17 mouse cellular contexts compared by ENCODE assay signal in genomic region chr2:4551866-4552265, GRCm38 (mm10).
DNase-seq lines count a peak whose midpoint lies in the region; ATAC-seq and TF ChIP-seq lines count a peak whose summit lies in the region.
"Had no signal": no experiment of that assay in that cellular context is flagged by ENCODE, and none has a peak within 500 bp of the region (broad histone marks: within the 10 kb centered on the region; RNA-seq: fewer than 3 reads in every experiment).

No protein-coding gene starts in this region.

- H3K27me3 ChIP-seq in forebrain, embryonic 11.5 days (ENCODE audit: control insufficient read depth, insufficient read depth, low read length) = no peaks in the 10 kb centered on the region
- H3K27me3 ChIP-seq in forebrain, embryonic 12.5 days = no peaks in the 10 kb centered on the region
- H3K27me3 ChIP-seq in limb, embryonic 12.5 days = no peaks in the 10 kb centered on the region
- H3K27me3 ChIP-seq in limb, embryonic 10.5 days (ENCODE audit: low read depth, poor library complexity, severe bottlenecking) = no peaks in the 10 kb centered on the region
- no peaks in the 10 kb centered on the region for H3K27me3 ChIP-seq in MEL (ENCODE audit: control insufficient read depth in 1 of 2, insufficient read depth in 2 of 2, low read length in 2 of 2)
- H3K27me3 ChIP-seq in embryonic facial prominence, embryonic 15.5 days = no peaks in the 10 kb centered on the region
- H3K27me3 ChIP-seq: CH12.LX; embryonic facial prominence, embryonic 13.5 days; limb, embryonic 13.5 days had no signal

- 83% methylated on average over 2 of the region's 2 CpGs for WGBS in forebrain, embryonic 11.5 days
- WGBS in forebrain, embryonic 12.5 days = 86% methylated on average over 2 of the region's 2 CpGs
- WGBS in limb, embryonic 12.5 days = 69% methylated on average over 2 of the region's 2 CpGs
- 76% methylated on average over 2 of the region's 2 CpGs for WGBS in limb, embryonic 10.5 days
- 71% methylated on average over 2 of the region's 2 CpGs for WGBS in embryonic facial prominence, embryonic 15.5 days

- no peak overlapping the region for H3K4me2 ChIP-seq in forebrain, embryonic 11.5 days (ENCODE audit: low read depth, low read length, severe bottlenecking)
- H3K4me2 ChIP-seq in forebrain, embryonic 12.5 days = no peak overlapping the region
- H3K4me2 ChIP-seq in limb, embryonic 12.5 days = no peak overlapping the region
- no peak overlapping the region for H3K4me2 ChIP-seq in embryonic facial prominence, embryonic 15.5 days (replicated peaks)
- H3K4me2 ChIP-seq: embryonic facial prominence, embryonic 13.5 days; limb, embryonic 13.5 days had no signal

- H3K4me3 ChIP-seq in forebrain, embryonic 11.5 days (ENCODE audit: low read depth, low read length) = no peak overlapping the region
- no peak overlapping the region for H3K4me3 ChIP-seq in forebrain, embryonic 12.5 days (replicated peaks)
- H3K4me3 ChIP-seq in limb, embryonic 12.5 days (replicated peaks) = no peak overlapping the region
- no peak overlapping the region for H3K4me3 ChIP-seq in limb, embryonic 10.5 days
- H3K4me3 ChIP-seq in MEL (ENCODE audit: control insufficient read depth in 1 of 2, insufficient read depth in 1 of 2, low read depth in 2 of 2, low read length in 2 of 2) = no peak overlapping the region
- no peak overlapping the region for H3K4me3 ChIP-seq in embryonic facial prominence, embryonic 15.5 days (replicated peaks)
- H3K4me3 ChIP-seq: embryonic facial prominence, embryonic 13.5 days; limb, embryonic 13.5 days; megakaryocyte, embryonic 14.5 days had no signal

- TF ChIP-seq RAD21 in MEL (IDR thresholded peaks at IDR 0.05; ENCODE audit: low read depth, low read length) = no peak

- no peaks in the 10 kb centered on the region for H3K79me2 ChIP-seq in MEL (ENCODE audit: control insufficient read depth, insufficient read depth, low read length, poor library complexity)

- TF ChIP-seq EP300 in MEL (IDR thresholded peaks at IDR 0.05; ENCODE audit: low read depth in 1 of 2, low read length in 2 of 2) = 0 out of 4 replicates have a peak, but pooled peaks of 1 of the 2 experiments have one; percentile 1

- no peak for ATAC-seq in forebrain, embryonic 11.5 days (replicated peaks; ENCODE audit: low FRiP score)
- ATAC-seq in forebrain, embryonic 12.5 days (ENCODE audit: low FRiP score) = no peak
- ATAC-seq in limb, embryonic 12.5 days (ENCODE audit: insufficient number of reproducible peaks, insufficient read depth, low FRiP score, low TSS enrichment, low read depth) = no peak
- ATAC-seq in embryonic facial prominence, embryonic 15.5 days (ENCODE audit: insufficient number of reproducible peaks, low FRiP score, low TSS enrichment, low read depth) = no peak

- H3K9ac ChIP-seq in forebrain, embryonic 11.5 days (ENCODE audit: low read length) = no peak overlapping the region
- H3K9ac ChIP-seq in forebrain, embryonic 12.5 days = no peak overlapping the region
- H3K9ac ChIP-seq in limb, embryonic 12.5 days (replicated peaks) = no peak overlapping the region
- H3K9ac ChIP-seq in MEL (ENCODE audit: control insufficient read depth, low read depth, low read length, poor library complexity, severe bottlenecking) = no peak overlapping the region
- H3K9ac ChIP-seq in embryonic facial prominence, embryonic 15.5 days = no peak overlapping the region
- H3K9ac ChIP-seq: embryonic facial prominence, embryonic 13.5 days; limb, embryonic 13.5 days had no signal

- peaks cover 15% of the 10 kb centered on the region for H3K4me1 ChIP-seq in forebrain, embryonic 11.5 days (replicated peaks; ENCODE audit: control insufficient read depth, insufficient read depth, low read length)
- peaks cover 28% of the 10 kb centered on the region for H3K4me1 ChIP-seq in forebrain, embryonic 12.5 days
- peaks cover 47% of the 10 kb centered on the region for H3K4me1 ChIP-seq in limb, embryonic 12.5 days (replicated peaks)
- H3K4me1 ChIP-seq in limb, embryonic 10.5 days = peaks cover 78% of the 10 kb centered on the region
- peaks cover 43 to 48% of the 10 kb centered on the region in 2 experiments for H3K4me1 ChIP-seq in MEL (ENCODE audit: control insufficient read depth in 1 of 2, insufficient read depth in 2 of 2, low read length in 2 of 2)
- peaks cover 37% of the 10 kb centered on the region for H3K4me1 ChIP-seq in embryonic facial prominence, embryonic 15.5 days

- 0 out of 2 replicates have a peak overlapping the region, but pooled peaks have one; percentile 20 for H3K27ac ChIP-seq in forebrain, embryonic 11.5 days (ENCODE audit: low read depth, low read length)
- no peak overlapping the region for H3K27ac ChIP-seq in forebrain, embryonic 12.5 days
- peak overlapping the region; percentile 30; the same call in 1 of the 2 replicates for H3K27ac ChIP-seq in limb, embryonic 12.5 days
- H3K27ac ChIP-seq in limb, embryonic 10.5 days = no peak overlapping the region
- peak overlapping the region; percentile 81 for H3K27ac ChIP-seq in MEL (ENCODE audit: control insufficient read depth, low read depth, low read length)
- H3K27ac ChIP-seq in embryonic facial prominence, embryonic 15.5 days (replicated peaks) = peak overlapping the region; percentile 2; the same call in 1 of the 2 replicates
- H3K27ac ChIP-seq: embryonic facial prominence, embryonic 13.5 days; limb, embryonic 13.5 days had no signal

- no peak for TF ChIP-seq POLR2A in MEL (IDR thresholded peaks at IDR 0.05; ENCODE audit: control insufficient read depth in 1 of 2, insufficient read depth in 1 of 2, low read depth in 1 of 2, low read length in 2 of 2, poor library complexity in 1 of 2)

- TF ChIP-seq CTCF in MEL (IDR thresholded peaks at IDR 0.05 in 2 of 3, conservative IDR thresholded peaks at IDR 0.05 in 1 of 3; ENCODE audit: control insufficient read depth in 1 of 3, insufficient read depth in 1 of 3, low read depth in 2 of 3, low read length in 3 of 3, poor library complexity in 1 of 3, severe bottlenecking in 1 of 3) = no peak

- H3K36me3 ChIP-seq in forebrain, embryonic 11.5 days (ENCODE audit: control insufficient read depth, insufficient read depth, low read length) = peaks cover 3% of the 10 kb centered on the region; the same call in 1 of the 2 replicates
- peaks cover 23% of the 10 kb centered on the region for H3K36me3 ChIP-seq in forebrain, embryonic 12.5 days (replicated peaks)
- peaks cover 53% of the 10 kb centered on the region for H3K36me3 ChIP-seq in limb, embryonic 12.5 days
- peaks cover 59% of the 10 kb centered on the region for H3K36me3 ChIP-seq in limb, embryonic 10.5 days
- H3K36me3 ChIP-seq in MEL (ENCODE audit: control insufficient read depth in 1 of 2, insufficient read depth in 2 of 2, low read length in 2 of 2) = peaks cover 0 to 53% of the 10 kb centered on the region in 2 experiments; a peak in 2 of 4 replicates
- H3K36me3 ChIP-seq in embryonic facial prominence, embryonic 15.5 days = peaks cover 6% of the 10 kb centered on the region; the same call in 1 of the 2 replicates

- no peaks in the 10 kb centered on the region; the same call in 1 of the 2 replicates for H3K9me3 ChIP-seq in forebrain, embryonic 11.5 days (ENCODE audit: control insufficient read depth, low read length)
- no peaks in the 10 kb centered on the region for H3K9me3 ChIP-seq in forebrain, embryonic 12.5 days
- no peaks in the 10 kb centered on the region for H3K9me3 ChIP-seq in limb, embryonic 12.5 days
- no peaks in the 10 kb centered on the region for H3K9me3 ChIP-seq in limb, embryonic 10.5 days (replicated peaks)
- no peaks in the 10 kb centered on the region for H3K9me3 ChIP-seq in MEL (replicated peaks; ENCODE audit: insufficient read depth, low read length)
- H3K9me3 ChIP-seq in embryonic facial prominence, embryonic 15.5 days (replicated peaks) = no peaks in the 10 kb centered on the region
- H3K9me3 ChIP-seq: embryonic facial prominence, embryonic 13.5 days; limb, embryonic 13.5 days; megakaryocyte, embryonic 14.5 days had no signal

- DNase-seq in forebrain, embryonic 11.5 days (ENCODE audit: low spot score) = no peak
- no peak for DNase-seq in limb, embryonic 10.5 days (ENCODE audit: low spot score)
- DNase-seq in MEL (ENCODE audit: low read depth, low spot score) = no peak
- no peak for DNase-seq in gastrocnemius, postnatal 10 days
- DNase-seq in adrenal gland, postnatal 36 days = no peak
- DNase-seq: cerebellum, adult 2 months; cerebellum, postnatal 36 days; kidney, postnatal 36 days; lung, adult 2 months; right cerebral cortex, postnatal 4 days had no signal

TF ChIP-seq in MEL, 35 proteins besides CTCF, POLR2A, EP300 and RAD21:
- TF ChIP-seq ETS1 (IDR thresholded peaks at IDR 0.05; ENCODE audit: low read depth, low read length) (no peak), RCOR1 (IDR thresholded peaks at IDR 0.05; ENCODE audit: low read depth, low read length) (no peak)

Comparison
In these comparisons a context has a peak if more than half of its experiments do, and no peak if none do; other contexts are left out.
1. H3K27ac ChIP-seq: peak in forebrain, embryonic 11.5 days (single experiment), limb, embryonic 12.5 days (single experiment), MEL (single experiment) and embryonic facial prominence, embryonic 15.5 days (single experiment); none in forebrain, embryonic 12.5 days (single experiment) and limb, embryonic 10.5 days (single experiment).